Mouse (Mus musculus) urinary bladder, postnatal 14 days (tissue): Measurements from ENCODE around the gene Pdlim5.

ENCODE experiments used
- DNase-seq: peaks from one replicate; pipeline ENCODE4 v3.0.0; 2021; ENCODE audit warnings: low spot score

The Pdlim5 gene

DNA sequence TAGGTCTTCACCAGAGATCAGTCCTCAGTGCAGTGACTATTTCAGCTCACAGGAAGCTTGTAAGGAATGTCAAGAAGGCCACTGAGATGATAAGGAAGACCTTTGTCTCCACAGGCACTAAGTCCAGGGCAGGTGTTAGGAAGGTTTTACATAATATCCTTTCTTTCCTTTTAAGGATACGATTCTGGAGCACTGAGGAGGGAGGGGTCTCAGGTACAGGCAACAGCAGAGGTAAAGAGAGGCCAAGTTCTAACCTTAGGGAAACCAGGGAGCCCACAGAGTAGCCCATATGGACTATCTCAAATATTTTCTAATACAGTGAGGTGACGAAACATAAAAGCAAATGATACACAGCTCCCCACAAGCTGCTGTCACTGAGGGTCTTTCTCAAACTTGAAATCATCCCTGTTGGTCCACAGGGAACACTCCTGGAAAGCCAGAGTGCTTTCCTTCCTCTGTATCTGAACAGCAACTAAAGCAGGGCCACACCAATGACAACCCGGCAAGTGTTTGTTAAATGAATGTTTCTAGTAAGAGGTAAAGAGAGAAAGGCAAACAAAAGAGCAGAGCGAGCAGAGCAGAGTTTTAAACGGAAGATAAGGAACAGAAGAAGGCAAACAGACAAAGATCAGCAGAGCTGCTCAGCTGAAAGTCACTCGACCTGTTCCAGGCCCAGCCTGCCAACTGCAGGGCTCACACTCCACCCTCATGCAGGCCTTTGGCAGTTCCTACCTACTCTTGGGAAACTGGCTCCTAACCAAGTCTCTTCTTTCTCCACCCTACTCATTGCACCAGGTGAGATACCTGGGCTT lies 55.9 kb downstream of the Pdlim5 start:
- DNase-seq = peak; percentile 81

GRCm38 (mm10) chr3:142338058-142338457 lies 57.4 kb downstream of the Pdlim5 start:
- DNase-seq = no peak

DNA sequence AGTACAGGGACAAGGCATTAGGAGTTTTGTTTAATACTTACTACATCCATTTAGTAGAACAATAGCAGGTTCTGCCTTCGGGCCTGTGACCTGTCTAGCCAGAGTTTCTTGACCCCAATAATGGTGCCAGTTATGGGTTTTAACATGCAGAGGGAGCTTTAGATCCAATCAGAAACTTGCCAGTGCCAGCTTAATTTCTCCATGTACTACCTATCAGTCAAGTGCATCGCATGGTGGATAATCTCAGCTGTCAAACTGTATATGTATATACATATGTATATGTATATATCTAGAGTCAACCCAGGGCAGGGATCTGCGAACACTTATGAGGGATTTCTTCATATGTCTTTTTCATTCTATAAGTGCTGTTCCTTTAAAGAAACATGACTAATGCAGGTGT lies 61.0 kb downstream of the Pdlim5 start:
- DNase-seq = no peak

GRCm38 (mm10) chr3:142333458-142333857 lies 62.0 kb downstream of the Pdlim5 start:
- no peak for DNase-seq

GRCm38 (mm10) chr3:142332716-142333115 lies 62.8 kb downstream of the Pdlim5 start:
- no peak for DNase-seq

GRCm38 (mm10) chr3:142331872-142332554 lies 63.5 kb downstream of the Pdlim5 start:
- no peak for DNase-seq

GRCm38 (mm10) chr3:142330425-142330824 lies 65.1 kb downstream of the Pdlim5 start:
- DNase-seq = no peak

GRCm38 (mm10) chr3:142323592-142323991 lies 71.9 kb downstream of the Pdlim5 start:
- no peak for DNase-seq

DNA sequence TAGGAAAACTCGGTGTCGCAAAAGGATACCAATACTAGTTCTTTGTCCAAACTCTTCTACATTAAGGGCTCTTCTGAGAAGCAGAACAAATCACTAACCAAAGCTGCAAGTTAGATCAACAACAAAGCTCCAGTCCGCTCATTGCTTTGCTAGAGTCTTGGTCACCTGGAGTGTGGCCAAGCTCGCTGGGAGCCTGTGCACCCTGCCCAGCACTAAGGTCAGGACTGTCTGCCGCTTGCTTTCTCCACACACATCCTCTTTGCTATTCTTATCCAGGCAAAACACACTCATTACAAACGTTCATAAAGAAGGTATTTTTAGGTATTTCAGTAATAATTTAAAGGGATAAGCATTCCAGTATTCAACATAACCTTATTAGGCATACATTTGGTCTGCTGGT lies 73.6 kb downstream of the Pdlim5 start:
- peak; percentile 67 for DNase-seq

- DNase-seq = peak; percentile 61
Observed at GRCm38 (mm10) chr3:142318147-142318546, 77.3 kb downstream of the Pdlim5 start.

GRCm38 (mm10) chr3:142316138-142316740 lies 79.3 kb downstream of the Pdlim5 start:
- no peak for DNase-seq

GRCm38 (mm10) chr3:142311075-142311474 lies 84.4 kb downstream of the Pdlim5 start:
- DNase-seq = no peak

- DNase-seq = no peak
Observed at GRCm38 (mm10) chr3:142310446-142310845, 85.0 kb downstream of the Pdlim5 start.

GRCm38 (mm10) chr3:142295287-142295676 lies 100.2 kb downstream of the Pdlim5 start:
- DNase-seq = no peak

DNA sequence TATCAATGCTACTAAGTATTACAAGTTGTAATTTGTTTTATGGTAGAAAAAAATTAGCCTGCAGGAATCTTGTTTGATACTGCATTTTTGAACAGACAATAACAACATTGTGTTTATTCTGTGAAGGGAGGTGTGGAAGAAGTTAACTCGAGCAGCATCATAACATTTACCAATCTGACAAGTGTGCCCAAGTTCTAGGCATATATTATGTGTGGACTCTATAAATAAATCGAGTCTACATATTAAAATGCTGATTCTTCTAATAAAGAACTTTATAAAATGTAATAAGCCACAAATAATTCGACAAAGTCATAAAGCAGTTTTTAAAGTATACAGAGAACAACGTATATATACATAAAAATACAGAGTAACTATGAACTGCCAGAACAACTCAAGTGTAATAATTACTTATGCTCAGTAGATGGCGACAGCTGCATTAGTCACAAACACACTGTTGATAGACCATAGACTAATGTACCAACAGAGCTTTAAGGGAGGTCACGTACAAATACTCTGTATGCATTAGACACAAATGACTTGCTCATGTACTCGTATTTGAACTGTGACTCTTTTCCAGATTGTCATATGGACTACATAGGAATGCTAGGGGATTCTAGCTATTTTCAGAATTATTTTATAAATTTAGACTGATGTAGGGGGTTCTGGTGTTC lies 100.7 kb downstream of the Pdlim5 start:
- no peak for DNase-seq

DNA sequence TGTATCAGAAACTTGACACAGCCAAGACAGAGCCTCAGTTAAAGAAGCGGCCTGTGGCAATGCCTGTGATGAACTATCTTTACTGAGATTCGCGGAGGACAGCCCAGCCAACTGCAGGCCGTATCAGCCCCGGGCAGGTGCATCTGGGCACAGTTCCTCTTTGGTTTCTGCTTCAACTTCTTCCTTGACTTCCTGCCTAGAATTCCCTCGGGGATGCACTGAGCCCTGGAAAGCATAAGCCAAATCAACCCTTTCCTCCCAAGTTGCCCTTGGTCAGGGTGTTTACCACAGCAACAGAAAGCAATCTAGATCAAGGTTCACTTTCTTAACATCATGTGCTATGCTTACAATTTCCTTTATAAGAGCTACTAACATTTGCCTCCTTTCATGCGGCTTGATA lies 101.9 kb downstream of the Pdlim5 start:
- no peak for DNase-seq

GRCm38 (mm10) chr3:142282706-142283105 lies 112.8 kb downstream of the Pdlim5 start:
- DNase-seq = peak; percentile 62

GRCm38 (mm10) chr3:142281656-142282055 lies 113.8 kb downstream of the Pdlim5 start:
- no peak for DNase-seq

DNA sequence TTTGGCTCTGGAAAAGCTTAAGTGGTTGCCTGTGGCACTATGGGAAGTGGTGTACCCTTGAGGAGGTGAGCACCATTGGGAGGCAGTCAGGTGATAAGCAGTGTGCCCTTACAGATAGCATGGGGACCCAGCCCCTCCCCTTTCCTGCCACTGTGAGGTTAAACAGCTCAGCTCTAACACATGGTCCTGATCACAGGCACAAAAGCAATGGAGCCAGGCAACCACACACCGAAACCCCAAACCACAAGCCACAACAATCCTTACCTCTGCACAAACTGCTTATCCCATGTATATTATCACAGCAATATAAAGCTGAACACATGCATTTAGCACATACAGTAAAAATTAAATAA lies 114.4 kb downstream of the Pdlim5 start:
- DNase-seq = no peak

DNA sequence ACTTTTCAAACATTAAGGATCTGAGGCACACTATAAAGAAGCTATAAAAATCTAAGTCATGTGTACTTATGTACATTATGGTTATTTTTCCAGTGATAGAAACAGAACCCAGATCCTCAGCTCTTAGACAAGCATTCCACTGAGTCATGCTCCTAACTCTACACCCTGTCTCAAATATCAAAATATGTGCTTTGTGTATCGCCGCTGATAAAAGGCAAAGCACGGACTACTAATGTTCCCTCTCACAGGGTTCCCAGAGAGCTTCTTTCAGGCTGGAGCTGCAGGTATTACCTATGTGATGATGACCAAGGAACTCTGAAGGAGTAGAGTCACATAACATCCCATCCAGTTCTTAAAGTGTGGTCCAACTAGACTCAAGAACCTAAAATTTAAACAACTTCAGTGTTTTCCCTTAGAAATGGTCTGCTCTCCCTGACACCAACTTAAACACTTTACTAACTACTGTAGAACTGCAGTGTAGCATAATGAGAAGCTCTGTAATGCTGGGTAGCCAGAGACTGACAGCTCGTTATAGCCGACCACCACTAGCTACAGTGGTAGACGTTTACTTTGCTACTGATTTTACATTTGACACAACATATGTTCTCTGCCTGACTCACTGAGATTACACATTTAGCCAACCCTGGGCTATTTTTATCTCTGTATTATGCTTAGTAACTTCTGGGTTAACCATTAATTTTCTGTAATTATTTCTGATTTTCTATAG lies 115.0 kb downstream of the Pdlim5 start:
- no peak for DNase-seq

GRCm38 (mm10) chr3:142279011-142279410 lies 116.5 kb downstream of the Pdlim5 start:
- no peak for DNase-seq

- no peak for DNase-seq
Observed at GRCm38 (mm10) chr3:142276506-142276905, 119.0 kb downstream of the Pdlim5 start.
